Mouse (Mus musculus): ENCODE results near the gene Etfrf1. TPM values are rescaled to one million over a fixed set of nuclear protein-coding genes. Genes with fewer than 3 reads are reported as not detected.

Gene Etfrf1
- polyA plus RNA-seq, 1 experiment from 2014 or later = 53.3 TPM

DNA sequence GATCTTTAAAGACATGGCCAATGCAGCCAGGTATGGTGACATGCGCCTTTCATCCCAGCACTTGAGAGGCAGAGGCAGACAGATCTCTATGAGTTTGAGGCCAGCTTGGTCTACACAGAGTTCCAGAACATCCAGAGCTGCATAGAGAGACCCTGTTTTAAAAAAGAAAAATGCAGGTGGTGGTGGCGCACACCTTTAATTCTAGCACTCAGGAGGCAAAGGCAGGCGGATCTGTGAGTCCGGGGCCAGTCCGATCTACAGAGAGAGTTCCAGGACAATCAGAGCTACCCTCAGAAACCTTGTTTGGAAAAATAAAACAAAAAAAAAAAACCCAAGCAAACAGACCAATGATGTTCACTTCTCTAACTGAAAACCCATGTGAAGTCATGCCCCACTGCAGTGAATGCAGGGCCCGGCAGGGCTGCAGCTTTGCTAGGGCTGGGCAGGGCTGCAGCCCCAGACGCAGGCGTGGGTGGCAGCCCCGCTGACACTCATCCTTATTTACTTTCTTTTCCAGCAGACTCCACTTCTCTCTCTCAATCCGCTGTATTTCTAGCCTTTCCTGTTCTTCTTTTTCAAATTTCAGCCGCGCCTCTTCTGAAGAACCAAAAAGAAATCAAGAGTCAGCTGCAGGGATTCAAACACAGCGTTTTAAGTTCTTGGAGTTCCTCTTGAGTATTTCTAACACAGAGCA, 8.4 kb upstream of the Etfrf1 start:
- WGBS = 79% methylated on average over 13 of the region's 13 CpGs
- no peaks in the 10 kb centered on the region for H3K27me3 ChIP-seq (ENCODE audit: insufficient read depth, poor library complexity, severe bottlenecking)
- DNase-seq (ENCODE audit: low spot score) = peak; percentile 66

GRCm38 (mm10) chr6:145204440-145204839, 6.5 kb upstream of the Etfrf1 start:
- WGBS = 90% methylated on average over 6 of the region's 6 CpGs
- Histone ChIP-seq H3K36me3 (no peaks in the 10 kb centered on the region), H3K27me3 (ENCODE audit: insufficient read depth, poor library complexity, severe bottlenecking) (no peaks in the 10 kb centered on the region), H3K9me3 (no peaks in the 10 kb centered on the region), H3K4me3 (no peak overlapping the region), H3K27ac (no peak overlapping the region), H3K4me1 (0 out of 2 replicates have a peak, but pooled peaks cover 6% of the 10 kb centered on the region)
- peak; percentile 54 for DNase-seq (ENCODE audit: low spot score)

More for the DNA sequence above, 8.4 kb upstream of the Etfrf1 start:
- Histone ChIP-seq H3K4me1 (0 out of 2 replicates have a peak, but pooled peaks cover 6% of the 10 kb centered on the region), H3K4me3 (no peak overlapping the region), H3K36me3 (no peaks in the 10 kb centered on the region), H3K9me3 (no peaks in the 10 kb centered on the region), H3K27ac (no peak overlapping the region)

GRCm38 (mm10) chr6:145205142-145205541, 5.8 kb upstream of the Etfrf1 start:
- H3K27ac ChIP-seq = no peak overlapping the region
- 61% methylated on average over 10 of the region's 10 CpGs for WGBS
- H3K27me3 ChIP-seq (ENCODE audit: insufficient read depth, poor library complexity, severe bottlenecking) = no peaks in the 10 kb centered on the region
- H3K9me3 ChIP-seq = no peaks in the 10 kb centered on the region
- H3K4me1 ChIP-seq = peaks cover 10% of the 10 kb centered on the region; the same call in 1 of the 2 replicates
- H3K4me3 ChIP-seq = no peak overlapping the region
- DNase-seq (ENCODE audit: low spot score) = peak; percentile 61
- H3K36me3 ChIP-seq = no peaks in the 10 kb centered on the region

DNA sequence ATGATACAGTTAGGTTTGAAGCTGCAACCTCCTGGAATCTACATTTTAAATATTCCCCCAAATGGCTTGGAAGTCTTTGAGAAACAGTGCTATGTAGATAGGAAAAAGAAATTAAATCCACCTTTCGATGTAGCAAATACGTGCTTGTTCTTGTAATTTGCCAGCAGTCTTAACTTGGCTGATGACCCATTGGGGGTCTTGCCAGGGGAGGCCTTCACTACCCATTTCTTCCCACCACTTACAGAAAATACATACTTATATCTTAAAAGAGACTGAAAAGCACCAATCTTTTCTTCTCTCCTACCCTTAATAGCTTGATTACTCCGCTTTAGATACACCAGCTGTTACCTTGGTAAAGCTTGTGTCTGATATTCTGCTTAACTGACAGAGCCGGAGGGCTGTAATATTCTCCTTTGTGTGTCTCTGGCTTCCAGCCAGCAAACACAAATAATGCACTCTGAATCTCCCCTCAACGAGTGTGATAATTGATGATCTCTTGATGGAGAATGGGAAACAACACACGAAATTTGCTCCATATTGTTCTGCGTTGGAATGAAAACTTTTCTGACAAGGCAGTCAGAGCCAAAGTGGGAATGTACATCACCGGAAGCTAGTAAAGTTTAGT, 766 bp upstream of the Etfrf1 start:
- H3K36me3 ChIP-seq = no peaks in the 10 kb centered on the region
- peak overlapping the region; percentile 81 for H3K4me3 ChIP-seq
- WGBS = 40% methylated on average over 8 of the region's 8 CpGs
- H3K27me3 ChIP-seq (ENCODE audit: insufficient read depth, poor library complexity, severe bottlenecking) = no peaks in the 10 kb centered on the region
- DNase-seq (ENCODE audit: low spot score) = no peak
- H3K9me3 ChIP-seq = no peaks in the 10 kb centered on the region
- H3K27ac ChIP-seq = no peak overlapping the region
- peaks cover 10% of the 10 kb centered on the region; the same call in 1 of the 2 replicates for H3K4me1 ChIP-seq

- peaks cover 8% of the 10 kb centered on the region for H3K36me3 ChIP-seq
- 3% methylated on average over 21 of the region's 21 CpGs for WGBS
- H3K9me3 ChIP-seq = no peaks in the 10 kb centered on the region
- no peaks in the 10 kb centered on the region for H3K27me3 ChIP-seq (ENCODE audit: insufficient read depth, poor library complexity, severe bottlenecking)
- H3K4me3 ChIP-seq = peak overlapping the region; percentile 81
- peak overlapping the region; percentile 97 for H3K27ac ChIP-seq
- no peak for DNase-seq (ENCODE audit: low spot score)
- peaks cover 10% of the 10 kb centered on the region; the same call in 1 of the 2 replicates for H3K4me1 ChIP-seq
These were observed 707 bp downstream of the Etfrf1 start for GRCm38 (mm10) chr6:145211376-145212305.

DNA sequence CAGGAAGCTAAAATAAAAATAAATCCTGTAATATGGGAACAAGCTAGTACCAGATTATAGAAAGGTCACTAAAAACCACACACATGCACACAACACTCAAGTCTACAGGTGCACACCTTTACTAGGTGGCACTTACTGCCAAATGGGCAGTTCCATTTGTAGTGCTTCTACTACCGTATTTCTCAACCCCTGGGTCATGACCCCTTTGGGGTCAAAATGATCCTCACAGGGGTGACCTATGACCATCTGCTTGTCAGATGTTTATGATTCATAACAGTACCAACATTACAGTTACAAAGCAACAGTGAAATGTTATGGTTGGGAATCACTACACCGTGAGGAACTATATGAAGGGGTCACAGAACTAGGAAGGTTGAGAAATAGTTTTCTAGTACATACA, 3.0 kb downstream of the Etfrf1 start:
- Histone ChIP-seq H3K9me3 (no peaks in the 10 kb centered on the region), H3K27me3 (ENCODE audit: insufficient read depth, poor library complexity, severe bottlenecking) (no peaks in the 10 kb centered on the region), H3K4me3 (no peak overlapping the region), H3K27ac (no peak overlapping the region), H3K36me3 (peaks cover 16% of the 10 kb centered on the region), H3K4me1 (peaks cover 10% of the 10 kb centered on the region; the same call in 1 of the 2 replicates)
- whole genome bisulfite sequencing = 92% methylated on average over 2 of the region's 2 CpGs
- DNase-seq (ENCODE audit: low spot score) = no peak

- H3K9me3 ChIP-seq = no peaks in the 10 kb centered on the region
- H3K4me1 ChIP-seq = peaks cover 4% of the 10 kb centered on the region; the same call in 1 of the 2 replicates
- no peak for DNase-seq (ENCODE audit: low spot score)
- no peak overlapping the region for H3K27ac ChIP-seq
- H3K36me3 ChIP-seq = peaks cover 28% of the 10 kb centered on the region
- no peak overlapping the region for H3K4me3 ChIP-seq
- WGBS = 90% methylated on average over 3 of the region's 3 CpGs
- no peaks in the 10 kb centered on the region for H3K27me3 ChIP-seq (ENCODE audit: insufficient read depth, poor library complexity, severe bottlenecking)
These were observed 4.9 kb downstream of the Etfrf1 start for GRCm38 (mm10) chr6:145215826-145216225.

DNA sequence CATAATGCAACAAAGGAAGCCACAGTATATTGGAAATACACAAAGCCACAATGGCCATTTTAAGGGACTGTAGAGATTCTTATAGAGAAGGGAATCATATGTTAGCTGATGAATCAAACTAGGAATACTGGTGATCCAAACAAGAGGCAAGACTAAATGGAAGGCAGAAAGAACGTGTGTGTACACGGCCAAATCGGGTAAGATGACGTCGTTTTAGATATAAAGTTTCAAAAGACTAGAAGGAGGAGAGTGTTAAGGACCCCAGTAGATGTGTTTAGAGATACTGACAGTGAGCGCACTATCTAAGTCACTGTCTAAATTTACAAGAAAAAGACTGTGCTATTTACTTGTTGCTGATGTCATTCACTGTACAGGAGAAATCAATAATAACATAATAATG, 13.3 kb downstream of the Etfrf1 start:
- Histone ChIP-seq H3K27me3 (ENCODE audit: insufficient read depth, poor library complexity, severe bottlenecking) (no peaks in the 10 kb centered on the region), H3K4me1 (no peaks in the 10 kb centered on the region), H3K27ac (no peak overlapping the region), H3K9me3 (no peaks in the 10 kb centered on the region), H3K36me3 (peaks cover 12% of the 10 kb centered on the region), H3K4me3 (no peak overlapping the region)
- DNase-seq (ENCODE audit: low spot score) = no peak
- 95% methylated on average over 6 of the region's 6 CpGs for whole genome bisulfite sequencing

- Histone ChIP-seq H3K9me3 (no peaks in the 10 kb centered on the region), H3K27me3 (ENCODE audit: insufficient read depth, poor library complexity, severe bottlenecking) (no peaks in the 10 kb centered on the region), H3K4me3 (no peak overlapping the region), H3K27ac (no peak overlapping the region), H3K4me1 (no peaks in the 10 kb centered on the region), H3K36me3 (peaks cover 13% of the 10 kb centered on the region)
- 91% methylated on average over 3 of the region's 3 CpGs for WGBS
- DNase-seq (ENCODE audit: low spot score) = no peak
These were observed 15.4 kb downstream of the Etfrf1 start for GRCm38 (mm10) chr6:145226296-145226695.

- Histone ChIP-seq H3K4me1 (no peaks in the 10 kb centered on the region), H3K27ac (no peak overlapping the region), H3K4me3 (no peak overlapping the region), H3K36me3 (peaks cover 18% of the 10 kb centered on the region), H3K9me3 (no peaks in the 10 kb centered on the region), H3K27me3 (ENCODE audit: insufficient read depth, poor library complexity, severe bottlenecking) (no peaks in the 10 kb centered on the region)
- no peak for DNase-seq (ENCODE audit: low spot score)
- 86% methylated on average over 1 of the region's 1 CpGs for WGBS
These were observed 23.5 kb downstream of the Etfrf1 start for GRCm38 (mm10) chr6:145234391-145234790.

DNA sequence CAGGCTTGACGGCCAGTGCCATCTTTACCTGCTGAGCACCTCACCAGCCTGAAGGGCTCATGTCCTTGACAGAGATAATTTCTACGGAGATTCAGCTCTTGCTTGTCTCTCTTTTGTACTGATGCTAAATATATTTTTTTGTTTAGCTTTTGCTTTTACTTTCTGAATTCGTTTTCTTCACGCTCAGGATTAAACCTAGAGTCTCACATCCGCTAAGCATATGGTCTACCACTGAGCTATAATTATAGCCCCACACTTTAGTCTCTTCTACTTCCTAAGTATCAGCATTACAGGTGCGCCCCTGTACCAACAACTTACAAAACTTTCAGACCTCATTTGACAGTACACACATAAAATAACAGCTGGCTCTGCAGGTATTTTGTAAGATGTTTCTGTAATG, 24.4 kb downstream of the Etfrf1 start:
- H3K27ac ChIP-seq = no peak overlapping the region
- WGBS = 88% methylated on average over 6 of the region's 6 CpGs
- no peaks in the 10 kb centered on the region for H3K27me3 ChIP-seq (ENCODE audit: insufficient read depth, poor library complexity, severe bottlenecking)
- H3K36me3 ChIP-seq = peaks cover 22% of the 10 kb centered on the region
- H3K4me1 ChIP-seq = no peaks in the 10 kb centered on the region
- DNase-seq (ENCODE audit: low spot score) = no peak
- no peaks in the 10 kb centered on the region for H3K9me3 ChIP-seq
- H3K4me3 ChIP-seq = no peak overlapping the region

GRCm38 (mm10) chr6:145237148-145237547, 26.2 kb downstream of the Etfrf1 start:
- Histone ChIP-seq H3K4me1 (no peaks in the 10 kb centered on the region), H3K9me3 (no peaks in the 10 kb centered on the region), H3K36me3 (peaks cover 17% of the 10 kb centered on the region; the same call in 1 of the 2 replicates), H3K4me3 (no peak overlapping the region), H3K27ac (no peak overlapping the region), H3K27me3 (ENCODE audit: insufficient read depth, poor library complexity, severe bottlenecking) (no peaks in the 10 kb centered on the region)
- DNase-seq (ENCODE audit: low spot score) = no peak
- 72% methylated on average over 4 of the region's 4 CpGs for WGBS

Measured in heart, embryonic 10.5 days (tissue).